Mouse (Mus musculus): ENCODE data around the gene Amigo2. TPM values are rescaled to one million over a fixed set of nuclear protein-coding genes. Genes with fewer than 3 reads are reported as not detected.

Gene Amigo2
- polyA plus RNA-seq, 1 experiment from 2014 or later = 5.8 TPM

GRCm38 (mm10) chr15:97284201-97284600 lies 37.1 kb upstream of the Amigo2 start:
- 68% methylated on average over 5 of the region's 5 CpGs for WGBS
- H3K9me3 ChIP-seq (ENCODE audit: control insufficient read depth, low read length) = no peaks in the 10 kb centered on the region
- H3K4me1 ChIP-seq (ENCODE audit: control insufficient read depth, insufficient read depth, low read length) = 0 out of 2 replicates have a peak, but pooled peaks cover 3% of the 10 kb centered on the region
- H3K27me3 ChIP-seq (replicated peaks; ENCODE audit: control insufficient read depth, insufficient read depth, low read length) = no peaks in the 10 kb centered on the region
- H3K27ac ChIP-seq (ENCODE audit: low read length) = no peak overlapping the region
- H3K36me3 ChIP-seq (ENCODE audit: control insufficient read depth, insufficient read depth, low read length) = no peaks in the 10 kb centered on the region
- no peak overlapping the region for H3K4me3 ChIP-seq (ENCODE audit: low read length)
- H3K4me2 ChIP-seq (ENCODE audit: low read depth, low read length) = no peak overlapping the region
- H3K9ac ChIP-seq (ENCODE audit: low read depth, low read length) = no peak overlapping the region
- ATAC-seq = no peak

GRCm38 (mm10) chr15:97282572-97282881 lies 35.4 kb upstream of the Amigo2 start:
- Histone ChIP-seq H3K9me3 (ENCODE audit: control insufficient read depth, low read length) (no peaks in the 10 kb centered on the region), H3K4me3 (ENCODE audit: low read length) (no peak overlapping the region), H3K27ac (ENCODE audit: low read length) (no peak overlapping the region), H3K4me2 (ENCODE audit: low read depth, low read length) (no peak overlapping the region), H3K9ac (ENCODE audit: low read depth, low read length) (no peak overlapping the region), H3K27me3 (replicated peaks; ENCODE audit: control insufficient read depth, insufficient read depth, low read length) (no peaks in the 10 kb centered on the region), H3K36me3 (ENCODE audit: control insufficient read depth, insufficient read depth, low read length) (no peaks in the 10 kb centered on the region), H3K4me1 (ENCODE audit: control insufficient read depth, insufficient read depth, low read length) (0 out of 2 replicates have a peak, but pooled peaks cover 3% of the 10 kb centered on the region)
- no peak for ATAC-seq
- WGBS = 53% methylated on average over 6 of the region's 6 CpGs

DNA sequence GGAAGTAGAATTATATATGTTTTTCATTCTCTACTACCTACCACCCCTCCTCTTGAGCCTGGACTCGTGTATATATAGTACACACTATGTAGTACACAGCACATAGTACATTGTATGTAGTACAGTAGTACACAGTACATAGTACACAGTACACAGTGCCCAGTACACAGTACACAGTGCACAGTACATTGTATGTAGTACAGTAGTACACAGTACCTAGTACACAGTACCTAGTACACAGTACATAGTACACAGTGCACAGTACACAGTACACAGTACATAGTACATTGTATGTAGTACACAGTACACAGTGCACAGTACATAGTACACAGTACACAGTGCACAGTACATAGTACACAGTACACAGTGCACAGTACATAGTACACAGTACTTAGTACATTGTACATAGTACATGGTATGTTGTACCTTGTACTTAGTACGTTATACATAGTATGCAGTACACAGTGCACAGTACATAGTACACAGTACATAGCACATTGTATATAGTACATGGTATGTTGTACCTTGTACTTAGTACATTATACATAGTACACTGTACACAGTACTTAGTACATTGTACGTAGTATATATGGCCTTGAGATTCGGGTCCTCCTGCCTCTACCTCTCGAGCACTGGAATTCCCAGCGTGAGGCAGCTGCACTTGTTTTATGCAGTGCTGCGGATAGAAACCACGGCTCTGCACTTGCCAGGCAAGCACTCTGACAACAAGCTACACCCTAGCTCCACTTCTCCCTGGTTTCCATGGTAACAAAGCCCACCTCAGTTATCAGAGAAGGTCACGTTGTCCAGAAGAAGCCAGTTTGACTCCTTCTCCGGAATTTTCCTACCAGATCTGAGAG lies 34.9 kb upstream of the Amigo2 start:
- 52% methylated on average over 10 of the region's 10 CpGs for WGBS
- no peak overlapping the region for H3K4me3 ChIP-seq (ENCODE audit: low read length)
- H3K4me2 ChIP-seq (ENCODE audit: low read depth, low read length) = no peak overlapping the region
- no peaks in the 10 kb centered on the region for H3K27me3 ChIP-seq (replicated peaks; ENCODE audit: control insufficient read depth, insufficient read depth, low read length)
- no peak overlapping the region for H3K27ac ChIP-seq (ENCODE audit: low read length)
- H3K4me1 ChIP-seq (ENCODE audit: control insufficient read depth, insufficient read depth, low read length) = 0 out of 2 replicates have a peak, but pooled peaks cover 3% of the 10 kb centered on the region
- no peaks in the 10 kb centered on the region for H3K9me3 ChIP-seq (ENCODE audit: control insufficient read depth, low read length)
- no peak overlapping the region for H3K9ac ChIP-seq (ENCODE audit: low read depth, low read length)
- H3K36me3 ChIP-seq (ENCODE audit: control insufficient read depth, insufficient read depth, low read length) = no peaks in the 10 kb centered on the region
- ATAC-seq = no peak

DNA sequence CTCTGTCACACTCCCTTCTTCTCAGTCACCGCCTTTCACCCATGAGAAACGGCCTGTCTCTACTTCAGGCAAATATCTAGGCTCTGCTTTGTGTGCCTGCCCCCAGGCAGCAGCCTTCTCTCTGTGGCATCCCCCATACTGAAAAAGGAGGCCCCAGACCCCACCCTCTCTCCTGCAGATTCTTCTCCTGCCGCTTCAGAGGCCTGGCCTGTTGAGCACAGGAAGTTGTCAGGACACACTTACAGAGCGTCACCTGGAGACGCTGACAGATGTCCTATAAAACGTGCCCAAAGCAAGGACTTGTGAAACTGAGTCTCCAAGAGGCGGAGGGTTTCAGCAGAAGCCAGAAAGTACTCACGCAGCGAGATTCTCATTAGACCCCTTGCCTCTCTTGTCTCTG lies 33.7 kb upstream of the Amigo2 start:
- Histone ChIP-seq H3K4me3 (ENCODE audit: low read length) (no peak overlapping the region), H3K27me3 (replicated peaks; ENCODE audit: control insufficient read depth, insufficient read depth, low read length) (no peaks in the 10 kb centered on the region), H3K36me3 (ENCODE audit: control insufficient read depth, insufficient read depth, low read length) (no peaks in the 10 kb centered on the region), H3K4me1 (ENCODE audit: control insufficient read depth, insufficient read depth, low read length) (0 out of 2 replicates have a peak, but pooled peaks cover 3% of the 10 kb centered on the region), H3K4me2 (ENCODE audit: low read depth, low read length) (no peak overlapping the region), H3K9me3 (ENCODE audit: control insufficient read depth, low read length) (no peaks in the 10 kb centered on the region), H3K27ac (ENCODE audit: low read length) (no peak overlapping the region), H3K9ac (ENCODE audit: low read depth, low read length) (no peak overlapping the region)
- no peak for ATAC-seq
- WGBS = 54% methylated on average over 9 of the region's 9 CpGs

DNA sequence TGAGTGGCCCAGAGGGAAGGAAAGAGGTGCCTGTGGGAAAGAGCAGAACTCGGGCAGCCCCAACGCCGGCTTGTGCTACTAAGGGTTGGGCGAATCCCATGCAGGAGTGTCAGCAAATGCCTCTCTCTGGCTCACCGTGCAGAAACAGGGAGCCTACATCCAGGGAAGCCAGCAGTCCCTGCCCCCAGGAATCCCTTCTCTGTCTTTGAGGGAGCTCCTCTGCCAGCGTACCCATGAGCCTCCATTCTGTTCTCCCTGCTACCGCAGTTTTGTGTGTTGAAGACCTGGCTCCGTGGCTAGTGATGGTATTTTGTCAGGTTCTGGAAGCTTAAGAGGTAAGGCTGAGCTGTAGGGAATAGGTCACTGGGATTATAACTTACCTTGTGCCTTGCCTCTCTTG lies 33.0 kb upstream of the Amigo2 start:
- Histone ChIP-seq H3K27me3 (replicated peaks; ENCODE audit: control insufficient read depth, insufficient read depth, low read length) (no peaks in the 10 kb centered on the region), H3K4me1 (ENCODE audit: control insufficient read depth, insufficient read depth, low read length) (0 out of 2 replicates have a peak, but pooled peaks cover 3% of the 10 kb centered on the region), H3K4me2 (ENCODE audit: low read depth, low read length) (no peak overlapping the region), H3K27ac (ENCODE audit: low read length) (no peak overlapping the region), H3K9ac (ENCODE audit: low read depth, low read length) (no peak overlapping the region), H3K36me3 (ENCODE audit: control insufficient read depth, insufficient read depth, low read length) (no peaks in the 10 kb centered on the region), H3K4me3 (ENCODE audit: low read length) (no peak overlapping the region), H3K9me3 (ENCODE audit: control insufficient read depth, low read length) (no peaks in the 10 kb centered on the region)
- no peak for ATAC-seq
- WGBS = 86% methylated on average over 8 of the region's 8 CpGs

GRCm38 (mm10) chr15:97278340-97278948 lies 31.4 kb upstream of the Amigo2 start:
- Histone ChIP-seq H3K4me3 (ENCODE audit: low read length) (no peak overlapping the region), H3K27ac (ENCODE audit: low read length) (no peak overlapping the region), H3K36me3 (ENCODE audit: control insufficient read depth, insufficient read depth, low read length) (no peaks in the 10 kb centered on the region), H3K27me3 (replicated peaks; ENCODE audit: control insufficient read depth, insufficient read depth, low read length) (no peaks in the 10 kb centered on the region), H3K4me2 (ENCODE audit: low read depth, low read length) (no peak overlapping the region), H3K9ac (ENCODE audit: low read depth, low read length) (no peak overlapping the region), H3K4me1 (ENCODE audit: control insufficient read depth, insufficient read depth, low read length) (0 out of 2 replicates have a peak, but pooled peaks cover 3% of the 10 kb centered on the region), H3K9me3 (ENCODE audit: control insufficient read depth, low read length) (no peaks in the 10 kb centered on the region)
- 93% methylated on average over 9 of the region's 9 CpGs for WGBS
- ATAC-seq = no peak

GRCm38 (mm10) chr15:97277328-97277727 lies 30.2 kb upstream of the Amigo2 start:
- Histone ChIP-seq H3K4me1 (ENCODE audit: control insufficient read depth, insufficient read depth, low read length) (0 out of 2 replicates have a peak, but pooled peaks cover 3% of the 10 kb centered on the region), H3K27me3 (replicated peaks; ENCODE audit: control insufficient read depth, insufficient read depth, low read length) (no peaks in the 10 kb centered on the region), H3K9me3 (ENCODE audit: control insufficient read depth, low read length) (no peaks in the 10 kb centered on the region), H3K36me3 (ENCODE audit: control insufficient read depth, insufficient read depth, low read length) (no peaks in the 10 kb centered on the region), H3K4me2 (ENCODE audit: low read depth, low read length) (no peak overlapping the region), H3K4me3 (ENCODE audit: low read length) (no peak overlapping the region), H3K9ac (ENCODE audit: low read depth, low read length) (no peak overlapping the region), H3K27ac (ENCODE audit: low read length) (no peak overlapping the region)
- no peak for ATAC-seq
- 74% methylated on average over 10 of the region's 10 CpGs for WGBS

DNA sequence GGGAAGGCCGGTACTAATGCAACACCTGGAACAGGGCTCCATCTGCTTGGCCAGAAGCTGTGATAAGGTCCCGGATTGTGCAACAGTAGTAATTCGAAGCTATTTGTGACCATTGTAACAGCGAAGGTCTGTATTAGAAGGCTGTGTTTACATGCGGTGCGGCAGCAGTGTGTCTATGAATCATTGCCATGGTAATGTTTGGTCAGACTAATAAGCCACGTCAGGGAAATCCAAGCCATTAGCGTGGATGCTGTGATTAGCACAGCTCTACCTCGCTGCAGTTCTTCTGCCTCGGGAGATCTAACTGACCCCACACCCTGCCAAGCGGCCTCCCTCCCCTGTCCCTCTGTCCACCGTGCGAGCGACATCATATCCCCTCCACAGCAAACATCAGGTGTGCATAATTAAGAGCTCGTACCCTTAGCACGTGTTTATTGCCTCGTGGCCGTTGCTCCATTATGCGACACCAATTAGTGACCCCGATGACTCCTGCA lies 29.6 kb upstream of the Amigo2 start:
- peak; percentile 81 for ATAC-seq
- Histone ChIP-seq H3K9me3 (ENCODE audit: control insufficient read depth, low read length) (no peaks in the 10 kb centered on the region), H3K27ac (ENCODE audit: low read length) (no peak overlapping the region), H3K4me1 (ENCODE audit: control insufficient read depth, insufficient read depth, low read length) (peaks cover 6% of the 10 kb centered on the region; the same call in 1 of the 2 replicates), H3K36me3 (ENCODE audit: control insufficient read depth, insufficient read depth, low read length) (no peaks in the 10 kb centered on the region), H3K9ac (ENCODE audit: low read depth, low read length) (no peak overlapping the region), H3K4me2 (ENCODE audit: low read depth, low read length) (no peak overlapping the region), H3K4me3 (ENCODE audit: low read length) (no peak overlapping the region), H3K27me3 (replicated peaks; ENCODE audit: control insufficient read depth, insufficient read depth, low read length) (no peaks in the 10 kb centered on the region)
- WGBS = 48% methylated on average over 20 of the region's 20 CpGs

DNA sequence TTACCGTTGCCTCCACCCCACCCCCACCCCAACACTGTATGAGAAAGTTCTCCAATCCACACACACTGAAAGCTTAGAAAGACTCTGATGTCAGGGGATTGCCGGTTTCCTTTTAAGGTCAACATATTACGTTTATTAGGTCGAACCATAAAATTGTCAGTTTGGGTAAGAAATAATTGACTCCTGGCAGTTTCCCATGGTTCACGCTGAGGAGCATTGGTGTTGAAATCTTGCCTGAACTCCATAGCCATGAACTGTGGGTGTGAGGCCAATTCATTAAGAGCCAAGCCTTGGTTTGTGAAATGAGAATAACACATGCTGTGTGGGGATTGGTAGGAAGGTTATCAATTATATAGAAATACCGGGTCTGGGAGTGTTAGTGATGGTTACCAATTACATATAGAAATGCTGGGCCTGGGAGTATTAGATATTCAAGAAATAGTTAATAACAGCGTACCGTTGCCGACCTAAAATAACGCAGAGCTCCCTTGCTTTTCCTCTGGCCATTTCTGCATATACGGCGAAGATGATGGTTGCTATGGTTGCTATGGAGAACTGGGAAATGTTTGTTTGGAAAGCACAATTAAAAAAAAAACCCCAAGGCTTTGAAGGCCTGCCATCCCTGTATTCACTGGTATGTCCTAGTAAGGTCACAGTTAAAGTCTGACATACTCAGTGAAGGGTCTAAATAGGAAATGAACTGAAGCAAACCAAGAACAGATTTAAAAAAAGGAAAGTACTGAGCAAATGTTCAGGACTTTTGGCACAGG lies 28.7 kb upstream of the Amigo2 start:
- Histone ChIP-seq H3K4me3 (ENCODE audit: low read length) (no peak overlapping the region), H3K4me2 (ENCODE audit: low read depth, low read length) (no peak overlapping the region), H3K4me1 (ENCODE audit: control insufficient read depth, insufficient read depth, low read length) (peaks cover 10% of the 10 kb centered on the region; the same call in 1 of the 2 replicates), H3K9ac (ENCODE audit: low read depth, low read length) (no peak overlapping the region), H3K36me3 (ENCODE audit: control insufficient read depth, insufficient read depth, low read length) (no peaks in the 10 kb centered on the region), H3K27me3 (replicated peaks; ENCODE audit: control insufficient read depth, insufficient read depth, low read length) (no peaks in the 10 kb centered on the region), H3K27ac (ENCODE audit: low read length) (no peak overlapping the region), H3K9me3 (ENCODE audit: control insufficient read depth, low read length) (no peaks in the 10 kb centered on the region)
- no peak for ATAC-seq
- WGBS = 83% methylated on average over 12 of the region's 12 CpGs
